Mouse (Mus musculus): ENCODE results near the gene Emc9. TPM values are rescaled to one million over a fixed set of nuclear protein-coding genes. Genes with fewer than 3 reads are reported as not detected.

The Emc9 gene
- total RNA-seq, 2 experiments from 2014 or later: 27.5 to 45.7 TPM

GRCm38 (mm10) chr14:55563249-55563648 lies 21.9 kb downstream of the Emc9 start:
- no peak for DNase-seq (ENCODE audit: low spot score in 2 of 2)

- no peak for DNase-seq (ENCODE audit: low spot score in 2 of 2)
Observed at GRCm38 (mm10) chr14:55561860-55562259, 23.2 kb downstream of the Emc9 start.

GRCm38 (mm10) chr14:55560202-55561073 lies 24.7 kb downstream of the Emc9 start, which contains the start of gene A730061H03Rik:
TSS of gene A730061H03Rik (minus strand) at chr14:55560406.
- DNase-seq (ENCODE audit: low spot score in 2 of 2): peak; percentile 92 to 94

- peak; percentile 81 to 84 for DNase-seq (ENCODE audit: low spot score in 2 of 2)
Observed at GRCm38 (mm10) chr14:55559799-55560201, 25.3 kb downstream of the Emc9 start, which contains the start of gene Dcaf11. TSS of gene Dcaf11 (plus strand) at chr14:55560006.

- no peak for DNase-seq (ENCODE audit: low spot score in 2 of 2)
Observed at GRCm38 (mm10) chr14:55558740-55559448, 26.2 kb downstream of the Emc9 start.

DNA sequence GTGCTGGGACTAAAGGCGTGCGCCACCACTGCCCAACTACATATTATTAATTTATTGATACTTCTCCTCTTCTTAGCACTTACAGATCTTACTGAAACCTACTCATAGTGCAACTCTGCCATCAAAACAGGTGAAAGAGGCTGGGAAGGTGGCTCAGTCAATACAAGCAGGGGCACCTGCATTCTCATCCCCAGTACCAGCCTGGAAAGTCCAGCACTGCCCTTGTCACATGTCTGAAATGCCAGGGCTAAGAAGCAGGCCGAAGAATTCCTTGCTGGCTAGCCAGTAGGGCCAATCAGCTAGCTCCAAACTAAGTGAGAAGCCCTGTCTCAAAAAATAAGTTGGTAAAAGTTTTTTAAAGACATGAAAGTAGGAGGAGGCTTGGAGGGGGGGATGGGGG lies 27.5 kb downstream of the Emc9 start:
- no peak for DNase-seq (ENCODE audit: low spot score in 2 of 2)

- peak; percentile 72 to 74 for DNase-seq (ENCODE audit: low spot score in 2 of 2)
Observed at GRCm38 (mm10) chr14:55557003-55557402, 28.1 kb downstream of the Emc9 start.

DNA sequence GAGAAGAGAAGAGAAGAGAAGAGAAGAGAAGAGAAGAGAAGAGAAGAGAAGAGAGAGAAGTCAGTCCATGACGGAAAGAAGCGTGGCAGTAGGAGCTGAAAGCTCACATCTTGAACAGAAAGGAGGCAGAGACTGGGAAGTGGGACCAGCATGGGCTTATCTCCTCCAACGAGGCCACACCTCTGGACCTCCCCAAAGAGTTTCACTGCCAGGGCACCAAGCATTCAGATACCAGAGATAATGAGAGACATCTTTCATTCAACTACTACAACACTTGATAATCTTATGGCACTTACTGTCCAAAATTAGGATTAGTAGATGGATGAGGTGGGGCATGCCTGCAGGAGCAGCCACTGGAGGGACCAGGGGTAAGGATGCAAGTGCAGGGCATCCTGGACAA lies 29.3 kb downstream of the Emc9 start:
- no peak for DNase-seq (ENCODE audit: low spot score in 2 of 2)

DNA sequence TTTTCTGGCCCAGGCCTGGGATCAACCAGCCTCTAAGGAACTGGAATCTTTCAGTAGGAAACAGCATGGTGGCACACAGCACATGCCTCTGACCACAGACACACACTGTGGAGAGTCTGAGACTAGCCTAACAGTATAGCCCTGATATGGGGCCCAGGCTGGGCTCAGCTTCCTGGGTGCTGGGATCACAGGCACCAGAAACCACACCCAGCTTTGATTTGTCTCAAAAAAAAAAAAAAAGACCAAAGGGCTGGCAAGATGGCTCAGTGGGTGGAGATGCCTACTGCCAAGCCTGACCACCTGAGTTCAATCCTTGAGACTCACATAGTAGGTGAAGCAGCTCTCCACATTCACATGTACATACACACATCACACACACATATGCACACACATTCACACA lies 30.5 kb downstream of the Emc9 start:
- no peak for DNase-seq (ENCODE audit: low spot score in 2 of 2)

- DNase-seq (ENCODE audit: low spot score in 2 of 2): no peak
Observed at GRCm38 (mm10) chr14:55551794-55552193, 33.3 kb downstream of the Emc9 start.

GRCm38 (mm10) chr14:55551347-55551746 lies 33.8 kb downstream of the Emc9 start:
- DNase-seq (ENCODE audit: low spot score in 2 of 2): no peak

GRCm38 (mm10) chr14:55550191-55550590 lies 34.9 kb downstream of the Emc9 start:
- DNase-seq (ENCODE audit: low spot score in 2 of 2): no peak

- no peak for DNase-seq (ENCODE audit: low spot score in 2 of 2)
Observed at GRCm38 (mm10) chr14:55544334-55544733, 40.8 kb downstream of the Emc9 start.

DNA sequence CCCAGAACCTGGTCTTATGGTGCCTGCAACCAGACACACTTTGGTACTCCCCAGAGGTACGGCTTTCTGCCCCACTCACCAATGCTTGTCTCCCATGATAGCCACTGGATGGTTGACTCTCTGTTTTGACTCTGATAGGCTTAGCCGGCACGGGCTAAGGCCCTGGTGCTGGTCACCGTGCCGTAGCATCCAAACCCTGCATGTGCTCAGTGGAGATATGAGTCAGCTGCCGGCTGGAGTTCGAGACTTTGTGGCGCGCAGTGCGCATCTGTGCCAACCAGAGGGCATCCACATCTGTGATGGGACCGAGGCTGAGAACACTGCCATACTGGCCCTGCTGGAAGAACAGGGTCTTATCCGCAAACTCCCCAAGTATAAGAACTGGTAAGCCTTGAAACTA lies 42.8 kb downstream of the Emc9 start:
- DNase-seq (ENCODE audit: low spot score in 2 of 2): no peak

- DNase-seq (ENCODE audit: low spot score in 2 of 2): peak; percentile 68 to 80
Observed at GRCm38 (mm10) chr14:55540787-55541321, 44.2 kb downstream of the Emc9 start.

DNA sequence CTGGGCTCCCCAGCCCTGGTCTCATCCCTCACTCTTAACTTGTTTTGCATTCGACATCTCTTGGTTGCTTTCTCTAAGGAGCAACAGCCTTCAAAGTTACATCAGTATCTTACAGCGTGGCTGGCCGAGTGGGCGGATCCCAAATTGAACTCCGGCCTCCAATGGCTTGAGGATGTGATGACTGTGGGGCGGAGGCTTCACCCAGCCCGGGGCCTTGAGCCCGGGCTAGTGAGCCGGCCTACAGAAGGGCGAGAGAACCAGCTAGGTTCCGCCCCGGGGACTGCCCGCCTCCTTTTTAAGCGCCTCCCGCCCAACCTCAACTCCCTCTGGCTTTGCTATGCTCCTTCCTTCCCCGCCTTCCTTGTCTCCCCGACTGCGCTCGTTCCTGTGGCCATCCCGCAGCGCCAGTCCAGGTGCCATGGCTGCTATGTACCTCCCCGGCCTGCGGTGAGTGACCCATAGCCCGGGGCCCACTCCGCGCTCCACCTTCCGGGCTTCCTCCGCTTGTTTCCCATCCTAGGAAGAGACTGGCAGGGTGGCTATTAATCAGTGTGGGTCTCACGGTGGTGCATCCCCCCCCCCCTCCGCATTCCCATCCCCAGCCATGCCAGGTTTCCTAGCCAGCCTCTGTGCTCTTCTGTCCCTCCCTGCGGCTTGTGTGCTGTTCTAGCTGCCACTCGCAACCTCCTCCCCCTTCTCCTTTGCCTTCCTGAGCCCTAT lies 44.9 kb downstream of the Emc9 start, which contains the start of gene Pck2:
Gene Pck2, plus strand, starts transcription at position 200 of the 720 bp plus-strand sequence.
- DNase-seq (ENCODE audit: low spot score in 2 of 2): peak; percentile 76 to 84

GRCm38 (mm10) chr14:55536116-55536745 lies 48.9 kb downstream of the Emc9 start:
- peak; percentile 33 to 49 for DNase-seq (ENCODE audit: low spot score in 2 of 2)
